Mouse (Mus musculus) left cerebral cortex, postnatal 14 days (tissue): Measurements from ENCODE around the gene Gm27029. TPM values are rescaled to one million over a fixed set of nuclear protein-coding genes. Genes with fewer than 3 reads are reported as not detected.
"Not testable (repeated sequence)": the region's sequence is repeated elsewhere in the genome, so short reads cannot be mapped to it uniquely, and the experiment has no call there.

Experiments used
- DNase-seq, 2 experiments: peaks; one replicate each; pipeline ENCODE4 v3.0.0; 2021 to 2022; ENCODE audit warnings: low spot score in 2 of 2, mixed read lengths in 1 of 2
- intact Hi-C: fragments of 180-260 bp; cut with DNase I; formaldehyde crosslinking; loops from one replicate; pipeline ENCODE4 v1.15.1; 2025
- total RNA-seq, 2 experiments: library from RNA; stranded (reverse); gene quantifications; 2 replicates each; pipeline ENCODE4 v1.2.3; 2021

The Gm27029 gene
- total RNA-seq, 2 experiments from 2014 or later: 4.5 to 9.7 TPM

DNA sequence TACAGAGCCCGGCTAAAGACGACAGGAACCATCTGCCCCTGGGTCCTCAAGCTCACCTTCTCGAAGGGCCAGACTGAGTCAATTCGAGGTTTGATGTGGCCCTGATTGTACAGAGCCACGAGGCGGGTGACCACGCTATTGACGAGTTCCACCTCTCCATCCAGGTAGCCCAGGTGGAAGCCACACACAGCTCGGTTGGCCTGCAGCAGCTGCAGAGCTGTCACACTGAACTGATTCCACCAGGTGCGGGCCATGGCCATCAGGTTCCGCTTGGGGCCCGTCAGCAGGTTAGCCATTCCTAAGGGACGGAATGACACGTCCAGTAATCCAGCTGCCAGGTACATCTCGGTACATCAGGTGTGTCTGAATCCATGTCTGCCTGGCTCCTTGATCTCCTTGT is 35.7 kb upstream of the Gm27029 start:
- intact Hi-C loops: no loop called here
- no peak for DNase-seq

DNA sequence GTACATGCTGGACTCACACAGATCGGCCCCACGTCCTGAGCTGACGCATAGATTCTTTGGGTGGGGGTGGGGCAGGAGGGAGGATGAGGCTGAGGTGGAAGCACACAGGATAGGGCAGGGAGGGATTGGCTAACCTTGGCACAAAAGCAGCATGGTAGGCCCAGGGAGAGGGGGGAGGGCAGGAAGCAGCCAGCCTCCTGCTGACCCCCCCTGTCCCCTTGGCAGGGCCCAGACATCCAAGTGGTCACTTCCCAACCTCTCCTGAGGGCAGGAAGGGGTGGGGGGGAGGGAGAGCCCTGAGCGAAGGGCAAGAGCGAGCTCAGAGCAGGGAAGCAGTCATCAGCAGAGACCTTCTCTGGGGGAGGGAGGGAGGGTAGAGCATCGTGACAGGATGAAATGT is 35.1 kb upstream of the Gm27029 start:
- intact Hi-C loops: no loop called here
- no peak for DNase-seq

DNA sequence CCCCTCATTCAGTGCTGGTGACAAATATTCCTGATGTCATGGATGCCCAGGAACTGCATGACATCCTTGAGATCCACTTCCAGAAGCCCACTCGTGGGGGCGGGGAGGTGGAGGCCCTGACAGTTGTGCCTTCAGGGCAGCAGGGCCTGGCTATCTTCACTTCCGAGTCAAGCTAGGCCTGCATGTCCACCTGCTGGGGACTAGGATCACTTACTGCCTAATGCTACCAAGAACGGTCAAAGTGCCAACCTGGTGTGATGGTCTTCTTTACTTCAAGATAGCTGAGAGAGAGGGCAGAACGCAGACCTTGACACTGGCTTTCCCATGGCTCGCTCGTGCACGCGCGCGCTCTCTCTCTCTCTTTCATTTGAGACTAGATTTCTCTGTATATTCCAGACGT is 33.6 kb upstream of the Gm27029 start:
- intact Hi-C loops: no loop called here

GRCm38 (mm10) chr11:101457631-101458030 is 33.0 kb upstream of the Gm27029 start:
- DNase-seq: no peak
- intact Hi-C loops: no loop called here

More for the DNA sequence above, 33.6 kb upstream of the Gm27029 start:
- DNase-seq: no peak

GRCm38 (mm10) chr11:101455627-101456026 is 31.0 kb upstream of the Gm27029 start:
- intact Hi-C loops: no loop called here
- no peak for DNase-seq

- intact Hi-C loops: no loop called here
- DNase-seq: no peak
Measured at GRCm38 (mm10) chr11:101454702-101455101, 30.1 kb upstream of the Gm27029 start.

DNA sequence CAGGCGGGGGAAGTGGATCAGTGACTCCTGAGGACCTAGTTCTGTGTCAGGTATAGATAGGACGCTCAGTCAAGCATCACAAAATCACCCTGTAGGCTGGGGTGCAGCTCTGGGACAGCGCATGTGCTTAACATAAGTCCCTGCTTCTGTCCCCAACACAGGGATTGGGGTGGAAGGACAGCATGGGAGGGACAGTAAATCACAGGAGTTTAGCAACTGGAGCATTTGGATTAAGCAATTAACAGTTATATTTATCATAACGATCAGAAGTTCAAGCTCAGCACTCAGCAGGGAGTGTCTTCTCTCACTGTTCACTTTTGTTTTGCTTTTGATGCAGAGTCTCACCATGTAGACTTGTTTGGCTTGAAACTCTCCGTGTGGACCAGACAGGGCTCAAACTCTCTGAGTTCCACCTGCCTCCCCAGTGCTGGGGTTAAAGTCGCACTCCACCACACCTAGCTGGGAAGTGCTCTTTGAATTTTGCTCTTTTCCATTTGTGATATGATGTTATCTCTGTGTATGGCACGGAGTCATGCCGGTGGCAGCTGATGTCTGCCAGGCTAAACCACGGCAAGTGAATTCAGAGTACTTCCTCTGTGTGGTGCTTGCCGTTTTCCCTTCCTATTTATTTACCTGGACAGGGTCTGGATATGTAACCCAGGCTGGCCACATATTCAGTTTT is 27.6 kb upstream of the Gm27029 start:
- intact Hi-C loops: no loop called here
- no peak for DNase-seq

DNA sequence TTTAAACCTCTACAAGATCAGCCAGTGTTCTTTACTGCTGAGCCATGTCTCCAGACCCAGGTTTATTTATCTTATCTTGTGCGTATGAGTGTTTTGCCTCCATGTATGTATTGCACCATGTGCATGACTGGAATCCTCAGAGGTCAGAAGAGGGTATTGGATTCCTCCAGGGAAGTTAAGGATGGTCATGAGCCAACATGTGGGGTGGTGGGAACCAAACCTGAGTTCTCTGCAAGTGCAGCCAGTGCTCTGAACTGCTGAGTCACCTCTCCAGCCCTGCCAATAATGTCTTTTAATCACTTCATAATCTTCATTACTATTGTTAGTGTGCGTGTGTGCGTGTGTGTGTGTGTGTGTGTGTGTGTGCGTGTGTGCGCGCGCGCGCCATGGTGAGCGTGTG is 26.9 kb upstream of the Gm27029 start:
- intact Hi-C loops: no loop called here
- no peak for DNase-seq

DNA sequence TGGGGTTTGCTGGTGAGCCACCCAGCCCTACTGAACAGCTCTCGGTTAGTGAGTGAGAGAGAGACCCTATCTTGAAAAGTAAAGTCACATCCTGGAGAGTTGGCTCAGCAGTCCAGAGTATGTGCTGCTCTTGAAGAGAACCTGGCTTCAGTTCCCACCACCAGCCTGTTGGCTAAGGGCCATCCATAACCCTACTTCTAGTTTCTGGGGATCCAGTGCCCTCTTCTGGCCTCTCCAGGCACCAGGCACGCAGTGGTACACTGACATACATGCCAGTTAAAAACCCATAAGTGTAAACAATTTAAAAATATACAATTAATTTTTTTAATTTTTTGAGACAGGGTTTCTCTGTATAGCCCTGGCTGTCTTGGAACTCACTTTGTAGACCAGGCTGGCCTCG is 25.8 kb upstream of the Gm27029 start:
- intact Hi-C loops: no loop called here
- no peak for DNase-seq

DNA sequence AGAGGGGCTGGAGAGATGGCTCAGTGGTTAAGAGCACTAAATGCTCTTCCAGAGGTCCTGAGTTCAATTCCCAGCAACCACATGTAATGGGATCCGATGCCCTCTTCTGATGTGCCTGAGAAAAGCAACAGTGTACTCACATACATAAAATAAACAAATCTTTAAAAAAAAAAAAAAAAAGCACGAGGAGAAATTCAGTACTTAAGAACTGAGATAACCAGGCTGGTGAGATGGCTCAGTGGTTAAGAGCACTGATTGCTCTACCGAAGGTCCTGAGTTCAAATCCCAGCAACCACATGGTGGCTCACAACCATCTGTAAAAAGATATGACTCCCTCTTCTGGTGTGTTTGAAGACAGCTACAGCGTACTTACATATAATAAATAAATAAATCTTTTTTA is 25.0 kb upstream of the Gm27029 start:
- intact Hi-C loops: not testable (repeated sequence)

DNA sequence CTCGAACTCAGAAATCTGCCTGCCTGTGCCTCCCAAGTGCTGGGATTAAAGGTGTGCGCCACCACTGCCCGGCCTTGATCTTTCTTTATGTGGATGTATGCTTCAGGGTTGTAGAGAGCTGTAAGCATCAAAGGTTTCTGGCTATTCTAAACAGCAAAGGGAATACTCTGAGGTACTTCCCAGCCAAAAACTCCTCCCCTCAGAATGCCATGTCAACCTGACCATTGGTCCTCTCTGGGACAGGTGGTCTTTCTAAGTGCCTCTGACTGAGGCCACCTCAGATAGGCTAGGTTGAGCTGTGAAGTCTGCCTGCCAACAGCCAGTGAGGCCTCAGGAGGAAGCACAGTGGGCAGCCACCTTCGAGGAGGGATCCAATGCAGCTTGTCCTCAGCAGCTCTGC is 24.3 kb upstream of the Gm27029 start:
- DNase-seq: no peak
- intact Hi-C loops: no loop called here

More for the DNA sequence above, 25.0 kb upstream of the Gm27029 start:
- not testable (repeated sequence) for DNase-seq

DNA sequence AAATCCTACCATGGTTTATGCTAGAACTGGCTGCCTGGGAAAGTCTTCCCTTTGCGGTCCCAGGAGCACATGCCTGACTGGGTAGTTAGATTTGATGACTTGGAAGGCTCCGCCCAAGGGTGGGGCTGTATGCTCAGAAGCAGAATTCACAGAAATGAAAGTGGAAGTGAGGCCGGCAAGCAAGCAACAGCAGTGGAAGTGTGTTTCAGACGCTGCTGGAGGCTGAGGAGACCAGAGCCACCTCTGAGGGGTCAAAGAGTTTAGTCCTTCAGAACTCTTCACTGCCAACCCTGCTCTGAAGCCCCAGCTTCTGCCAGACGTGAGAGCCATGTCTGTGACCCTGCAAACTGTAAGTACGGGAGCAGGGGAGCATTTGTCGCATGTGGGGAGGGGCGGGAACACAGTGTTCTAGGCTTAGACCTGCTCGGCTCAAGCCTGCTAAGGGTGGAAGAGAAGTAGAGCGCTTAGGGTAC is 23.7 kb upstream of the Gm27029 start, which contains the start of gene Ifi35:
Gene Ifi35 (plus strand): TSS at position 134 of the 473 bp plus-strand sequence.
- no peak for DNase-seq
- intact Hi-C loops: no loop called here

DNA sequence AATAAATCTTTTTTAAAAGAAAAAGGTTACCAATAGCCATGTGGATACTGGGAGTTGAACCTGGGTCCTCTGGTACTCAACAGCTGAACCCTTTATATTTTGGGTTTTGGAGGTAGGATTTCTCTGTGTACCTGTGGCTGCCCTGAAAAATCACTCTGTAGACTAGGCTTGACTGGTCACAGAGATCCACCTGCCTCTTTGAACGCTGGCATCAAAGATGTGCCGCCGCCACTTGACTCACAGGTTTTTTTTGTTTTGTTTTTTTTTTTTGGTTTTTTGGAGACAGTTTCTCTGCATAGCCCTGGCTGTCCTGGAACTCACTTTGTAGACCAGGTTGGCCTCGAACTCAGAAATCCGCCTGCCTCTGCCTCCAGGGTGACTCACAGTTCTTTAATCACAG is 23.2 kb upstream of the Gm27029 start:
- DNase-seq: no peak
- intact Hi-C loops: no loop called here

- DNase-seq, intact Hi-C loops: not testable (repeated sequence)
Measured at GRCm38 (mm10) chr11:101446860-101447259, 22.3 kb upstream of the Gm27029 start.

DNA sequence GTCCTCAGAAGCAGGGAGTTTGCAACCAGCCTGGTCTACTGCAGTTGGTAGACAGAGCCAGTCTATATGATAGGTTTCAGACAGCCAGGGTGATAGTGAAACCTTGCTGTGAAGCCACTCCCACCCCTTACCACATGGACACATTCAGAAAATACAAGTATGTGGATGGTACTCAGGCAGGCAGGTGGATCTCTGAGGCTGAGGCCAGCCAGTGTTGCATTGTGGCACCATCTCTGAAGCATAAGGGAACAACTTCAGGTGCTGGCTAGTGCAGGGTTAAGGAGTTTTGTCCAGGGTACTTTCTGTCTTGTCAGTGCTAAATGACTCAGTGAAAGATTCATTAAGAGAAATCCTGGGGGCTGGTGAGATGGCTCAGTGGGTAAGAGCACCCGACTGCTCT is 21.7 kb upstream of the Gm27029 start:
- intact Hi-C loops: no loop called here
- DNase-seq: no peak

DNA sequence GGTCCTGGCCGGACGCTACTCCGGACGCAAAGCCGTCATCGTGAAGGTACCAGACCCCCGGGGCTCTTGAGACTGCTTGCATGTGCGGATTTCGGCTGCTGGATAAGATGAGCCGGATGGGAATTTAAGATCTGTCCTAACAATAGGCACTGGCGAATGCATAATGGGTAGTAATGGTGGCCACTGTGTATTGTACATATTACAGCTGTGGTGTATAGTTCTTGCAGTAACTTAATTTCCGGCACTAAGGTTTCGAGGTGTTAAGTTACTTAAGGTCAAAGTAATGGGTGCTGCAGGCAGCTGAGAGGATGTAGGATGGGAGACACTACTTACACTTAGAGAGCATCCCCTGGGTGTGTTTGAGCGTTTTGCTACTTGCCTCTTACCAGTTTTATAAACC is 18.2 kb upstream of the Gm27029 start:
- DNase-seq: no peak
- intact Hi-C loops: loop anchor here (5.0 kb wide), 1 partner anchor 125 kb away; the partner anchor contains the start of gene Psme3

DNA sequence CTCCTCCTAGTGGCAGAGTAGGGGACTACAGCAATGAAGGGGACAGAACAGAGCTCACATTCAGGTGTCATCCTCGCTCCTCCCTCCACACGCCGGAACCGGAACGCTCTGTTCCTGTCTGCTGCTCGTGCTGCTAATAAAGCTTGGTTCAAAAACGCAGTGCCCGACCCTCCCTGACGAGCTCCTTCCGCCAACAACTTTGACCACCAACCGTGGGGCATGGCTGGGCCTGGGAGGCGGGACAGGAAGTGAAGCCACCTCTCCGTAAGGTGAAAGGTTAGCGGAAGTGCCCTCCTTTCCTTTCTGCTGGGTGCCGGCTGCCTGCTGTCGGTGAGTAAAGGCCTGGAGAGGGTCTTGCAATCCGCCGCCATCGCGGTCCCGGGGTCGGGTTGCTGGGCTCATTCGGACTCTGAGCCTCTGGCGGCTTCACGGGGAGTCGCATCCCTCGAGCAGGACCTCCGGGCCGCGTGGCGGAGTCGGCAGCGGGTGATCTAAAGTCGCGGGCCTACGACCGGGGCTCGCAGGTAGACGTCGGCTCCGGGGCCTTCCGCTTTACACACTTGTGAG is 17.6 kb upstream of the Gm27029 start, which contains the start of gene Rpl27:
Gene Rpl27 (plus strand): TSS at position 172 of the 567 bp plus-strand sequence.
- intact Hi-C loops: loop anchor here (5.0 kb wide), 1 partner anchor 125 kb away; the partner anchor contains the start of gene Psme3
- DNase-seq: peak; percentile 96 to 99

DNA sequence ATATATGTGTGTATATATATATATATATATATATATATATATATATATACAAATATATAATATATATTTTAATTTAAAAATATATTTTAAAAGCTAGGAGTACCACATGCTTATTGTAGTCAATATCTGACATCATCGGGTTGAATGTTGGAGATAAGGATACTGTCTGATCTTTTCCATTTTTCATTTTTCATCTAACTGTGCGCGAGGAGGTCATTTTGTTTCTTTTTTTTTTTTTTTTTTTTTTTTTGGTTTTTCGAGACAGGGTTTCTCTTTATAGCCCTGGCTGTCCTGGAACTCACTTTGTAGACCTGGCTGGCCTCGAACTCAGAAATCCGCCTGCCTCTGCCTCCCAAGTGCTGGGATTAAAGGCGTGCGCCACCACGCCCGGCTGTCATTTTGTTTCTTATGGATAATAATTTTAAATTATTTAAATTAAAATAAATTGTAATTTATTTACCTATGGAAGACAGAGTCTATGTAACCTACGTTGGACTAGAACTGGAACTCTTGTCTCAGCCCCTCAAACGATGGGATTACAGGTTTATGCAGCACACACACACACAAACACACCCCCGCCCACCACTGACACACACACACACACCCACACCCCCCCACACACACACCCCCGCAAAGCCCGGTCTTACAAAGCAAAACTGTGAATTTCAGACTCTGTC is 17.0 kb upstream of the Gm27029 start:
- DNase-seq: not testable (repeated sequence)
- intact Hi-C loops: loop anchor here (5.0 kb wide), 1 partner anchor 124 kb away; the partner anchor contains the start of gene Psme3

- intact Hi-C loops, DNase-seq: not testable (repeated sequence)
Measured at GRCm38 (mm10) chr11:101438006-101438405, 13.4 kb upstream of the Gm27029 start.

GRCm38 (mm10) chr11:101436916-101437315 is 12.3 kb upstream of the Gm27029 start:
- intact Hi-C loops: no loop called here
- DNase-seq: no peak
